Mouse (Mus musculus): ENCODE results near the gene Nsun7. TPM values are rescaled to one million over a fixed set of nuclear protein-coding genes. Genes with fewer than 3 reads are reported as not detected.
A peak's percentile ranks its signal among the peaks of the same experiment; 100 is the strongest.

Nsun7 gene
- polyA plus RNA-seq, 1 experiment from 2014 or later: 2.9 TPM

DNA sequence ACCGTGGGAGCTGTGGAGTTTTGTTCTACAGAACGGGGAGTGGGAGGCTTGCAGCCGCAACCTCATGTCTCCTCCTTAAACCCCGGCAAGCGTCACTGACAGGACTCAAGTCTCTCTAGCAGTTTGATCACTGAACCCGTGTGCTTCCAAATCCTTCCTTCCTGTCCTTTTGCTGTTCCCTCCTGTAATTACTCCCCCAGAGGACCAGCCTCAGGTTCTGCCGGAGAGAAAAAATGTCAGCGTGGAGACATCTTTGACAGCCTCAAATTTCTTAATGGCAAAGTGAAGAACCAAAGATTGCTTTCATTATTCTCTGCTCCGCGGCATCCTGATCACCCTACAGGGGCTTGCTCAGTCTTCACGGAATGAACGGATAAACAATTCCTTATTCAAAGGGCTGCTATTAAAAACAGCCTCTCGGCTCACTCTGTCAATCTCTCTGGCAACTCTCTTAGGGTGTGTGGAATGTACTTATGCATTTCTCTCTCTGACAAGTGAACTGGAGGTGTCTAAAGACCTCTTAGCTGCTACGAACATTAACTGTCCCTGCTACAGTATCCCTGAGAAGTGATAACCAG, 60.2 kb downstream of the Nsun7 start:
- Histone ChIP-seq H3K27me3 (ENCODE audit: control insufficient read depth, insufficient read depth, low read length) (no peaks in the 10 kb centered on the region), H3K4me2 (ENCODE audit: low read depth, low read length) (peak overlapping the region; percentile 12; the same call in 1 of the 2 replicates), H3K4me1 (ENCODE audit: control insufficient read depth, insufficient read depth, low read length) (peaks cover 10% of the 10 kb centered on the region; the same call in 1 of the 2 replicates), H3K36me3 (ENCODE audit: control insufficient read depth, insufficient read depth, low read length) (no peaks in the 10 kb centered on the region), H3K9me3 (ENCODE audit: control insufficient read depth, low read length) (no peaks in the 10 kb centered on the region), H3K9ac (replicated peaks; ENCODE audit: low read depth, low read length) (no peak overlapping the region; the same call in 1 of the 2 replicates), H3K27ac (ENCODE audit: low read depth, low read length) (peak overlapping the region; percentile 41; the same call in 1 of the 2 replicates), H3K4me3 (ENCODE audit: low read depth, low read length) (no peak overlapping the region)
- WGBS: 32% methylated on average over 14 of the region's 14 CpGs
- no peak for ATAC-seq (ENCODE audit: low read depth)

DNA sequence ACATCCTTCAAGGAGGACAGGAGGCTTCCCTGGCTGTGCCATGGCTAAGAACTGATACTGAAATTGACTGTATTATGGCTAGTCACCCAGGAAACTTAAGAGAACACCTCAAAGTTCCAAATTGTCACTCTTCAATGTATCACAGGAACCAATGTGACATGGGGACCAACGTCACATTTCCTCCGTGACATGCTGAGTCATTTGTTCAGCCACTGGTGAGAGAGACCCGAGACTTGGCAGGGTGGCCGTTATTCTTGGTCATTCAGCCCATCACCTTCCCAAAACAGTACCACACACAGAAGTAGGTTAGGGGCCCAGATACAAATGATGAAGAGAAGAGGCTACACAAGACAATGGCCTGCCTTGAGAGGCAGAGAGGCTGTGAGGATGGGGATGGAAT, 63.4 kb downstream of the Nsun7 start:
- Histone ChIP-seq H3K27me3 (ENCODE audit: control insufficient read depth, insufficient read depth, low read length) (no peaks in the 10 kb centered on the region), H3K4me3 (ENCODE audit: low read depth, low read length) (no peak overlapping the region), H3K4me2 (ENCODE audit: low read depth, low read length) (no peak overlapping the region), H3K4me1 (ENCODE audit: control insufficient read depth, insufficient read depth, low read length) (peaks cover 14% of the 10 kb centered on the region), H3K9me3 (ENCODE audit: control insufficient read depth, low read length) (no peaks in the 10 kb centered on the region), H3K9ac (replicated peaks; ENCODE audit: low read depth, low read length) (no peak overlapping the region), H3K27ac (ENCODE audit: low read depth, low read length) (no peak overlapping the region), H3K36me3 (ENCODE audit: control insufficient read depth, insufficient read depth, low read length) (no peaks in the 10 kb centered on the region)
- ATAC-seq (ENCODE audit: low read depth): no peak
- WGBS: 74% methylated on average over 4 of the region's 4 CpGs

DNA sequence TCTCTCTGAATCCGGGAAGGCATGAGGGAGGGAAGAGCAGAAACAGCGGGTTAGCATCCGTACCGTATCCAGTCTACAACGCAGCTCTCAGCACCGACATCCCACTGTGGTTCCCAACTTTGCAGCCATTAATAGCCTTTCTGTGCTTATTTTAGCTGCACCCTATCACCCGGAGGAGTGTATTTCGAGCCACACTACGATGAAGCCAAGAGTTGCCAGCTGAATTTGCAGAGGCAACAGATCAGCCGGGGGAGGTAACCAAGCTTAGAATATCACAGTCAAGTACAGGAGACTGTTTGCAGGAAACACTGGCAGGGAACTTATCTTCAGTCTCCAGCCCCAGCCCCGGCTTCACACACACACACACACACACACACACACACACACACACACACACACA, 63.9 kb downstream of the Nsun7 start:
- H3K27ac ChIP-seq (ENCODE audit: low read depth, low read length): no peak overlapping the region
- 86% methylated on average over 11 of the region's 11 CpGs for WGBS
- no peaks in the 10 kb centered on the region for H3K36me3 ChIP-seq (ENCODE audit: control insufficient read depth, insufficient read depth, low read length)
- no peak for ATAC-seq (ENCODE audit: low read depth)
- peaks cover 19% of the 10 kb centered on the region for H3K4me1 ChIP-seq (ENCODE audit: control insufficient read depth, insufficient read depth, low read length)
- H3K4me3 ChIP-seq (ENCODE audit: low read depth, low read length): no peak overlapping the region
- no peaks in the 10 kb centered on the region for H3K9me3 ChIP-seq (ENCODE audit: control insufficient read depth, low read length)
- H3K9ac ChIP-seq (replicated peaks; ENCODE audit: low read depth, low read length): no peak overlapping the region
- H3K27me3 ChIP-seq (ENCODE audit: control insufficient read depth, insufficient read depth, low read length): no peaks in the 10 kb centered on the region
- no peak overlapping the region for H3K4me2 ChIP-seq (ENCODE audit: low read depth, low read length)

DNA sequence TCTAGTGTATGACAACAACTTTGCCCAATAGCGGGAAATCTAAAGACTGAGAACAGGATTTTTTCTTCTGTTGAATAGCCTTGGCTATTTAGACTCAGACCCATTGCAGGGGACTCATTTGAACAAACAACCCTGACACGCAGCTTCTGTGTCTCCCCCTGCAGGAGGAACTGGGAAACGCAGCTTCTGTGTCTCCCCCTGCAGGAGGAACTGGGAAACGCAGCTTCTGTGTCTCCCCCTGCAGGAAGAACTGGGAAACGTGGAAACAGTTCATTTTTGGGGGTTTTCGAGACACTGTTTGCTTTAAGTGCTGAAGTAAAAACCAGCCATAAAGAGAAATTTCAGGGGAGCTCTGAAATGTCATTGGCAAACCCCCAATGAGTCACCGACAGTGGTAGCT, 66.7 kb downstream of the Nsun7 start:
- H3K36me3 ChIP-seq (ENCODE audit: control insufficient read depth, insufficient read depth, low read length): no peaks in the 10 kb centered on the region
- H3K27ac ChIP-seq (ENCODE audit: low read depth, low read length): no peak overlapping the region
- H3K9ac ChIP-seq (replicated peaks; ENCODE audit: low read depth, low read length): no peak overlapping the region
- no peak for ATAC-seq (ENCODE audit: low read depth)
- peaks cover 19% of the 10 kb centered on the region for H3K4me1 ChIP-seq (ENCODE audit: control insufficient read depth, insufficient read depth, low read length)
- no peaks in the 10 kb centered on the region for H3K9me3 ChIP-seq (ENCODE audit: control insufficient read depth, low read length)
- H3K27me3 ChIP-seq (ENCODE audit: control insufficient read depth, insufficient read depth, low read length): no peaks in the 10 kb centered on the region
- no peak overlapping the region for H3K4me3 ChIP-seq (ENCODE audit: low read depth, low read length)
- 77% methylated on average over 7 of the region's 7 CpGs for WGBS
- H3K4me2 ChIP-seq (ENCODE audit: low read depth, low read length): no peak overlapping the region

- Histone ChIP-seq H3K4me1 (ENCODE audit: control insufficient read depth, insufficient read depth, low read length) (peaks cover 19% of the 10 kb centered on the region), H3K9ac (replicated peaks; ENCODE audit: low read depth, low read length) (no peak overlapping the region; the same call in 1 of the 2 replicates), H3K27me3 (ENCODE audit: control insufficient read depth, insufficient read depth, low read length) (no peaks in the 10 kb centered on the region), H3K4me2 (ENCODE audit: low read depth, low read length) (peak overlapping the region; percentile 35; the same call in 1 of the 2 replicates), H3K36me3 (ENCODE audit: control insufficient read depth, insufficient read depth, low read length) (no peaks in the 10 kb centered on the region), H3K27ac (ENCODE audit: low read depth, low read length) (peak overlapping the region; percentile 81), H3K9me3 (ENCODE audit: control insufficient read depth, low read length) (no peaks in the 10 kb centered on the region), H3K4me3 (ENCODE audit: low read depth, low read length) (peak overlapping the region; percentile 2; the same call in 1 of the 2 replicates)
- WGBS: 15% methylated on average over 19 of the region's 19 CpGs
- ATAC-seq (ENCODE audit: low read depth): peak; percentile 83
Observed at GRCm38 (mm10) chr5:66327949-66328726, 68.4 kb downstream of the Nsun7 start.

DNA sequence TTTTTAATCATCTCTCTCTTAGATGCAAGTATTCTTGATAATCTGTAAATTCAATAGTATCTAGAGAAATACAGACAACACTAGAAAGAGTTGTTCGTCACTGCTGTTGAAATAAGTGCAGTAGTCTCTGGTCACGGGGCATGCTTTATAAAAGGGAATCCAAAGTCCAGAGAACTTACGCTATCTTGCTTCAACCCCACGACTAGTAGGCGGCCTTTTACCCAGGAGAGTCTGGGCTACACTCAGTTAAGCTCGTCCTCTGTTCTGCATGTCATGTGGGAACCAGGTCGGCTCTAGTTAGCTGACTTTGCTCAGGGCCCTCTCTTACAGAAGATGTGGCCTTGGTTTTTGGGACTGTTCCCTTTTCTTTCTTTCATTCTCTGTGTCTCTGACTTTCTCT, 69.1 kb downstream of the Nsun7 start:
- 72% methylated on average over 7 of the region's 7 CpGs for WGBS
- Histone ChIP-seq H3K9me3 (ENCODE audit: control insufficient read depth, low read length) (no peaks in the 10 kb centered on the region), H3K4me2 (ENCODE audit: low read depth, low read length) (no peak overlapping the region), H3K36me3 (ENCODE audit: control insufficient read depth, insufficient read depth, low read length) (no peaks in the 10 kb centered on the region), H3K27ac (ENCODE audit: low read depth, low read length) (no peak overlapping the region), H3K9ac (replicated peaks; ENCODE audit: low read depth, low read length) (no peak overlapping the region), H3K4me3 (ENCODE audit: low read depth, low read length) (no peak overlapping the region), H3K27me3 (ENCODE audit: control insufficient read depth, insufficient read depth, low read length) (no peaks in the 10 kb centered on the region), H3K4me1 (ENCODE audit: control insufficient read depth, insufficient read depth, low read length) (peaks cover 19% of the 10 kb centered on the region)
- no peak for ATAC-seq (ENCODE audit: low read depth)

DNA sequence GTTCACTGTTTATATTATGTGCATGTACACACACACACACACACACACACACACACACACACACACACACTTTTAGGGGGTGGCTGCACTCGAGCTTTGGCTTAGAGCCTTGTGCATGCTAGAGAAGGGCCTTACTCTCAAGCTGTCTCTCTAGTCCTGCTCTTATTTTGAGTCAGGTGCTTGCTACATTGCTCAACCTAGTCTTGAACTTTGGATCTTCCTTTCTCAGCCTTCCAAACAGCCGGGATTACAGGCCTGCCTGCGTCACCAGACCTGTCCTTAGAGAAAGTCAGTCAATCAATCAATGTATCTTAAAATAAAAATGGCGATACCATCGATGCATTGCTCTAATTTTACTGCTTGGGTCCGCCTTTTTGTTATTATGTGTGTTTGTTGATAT, 71.1 kb downstream of the Nsun7 start:
- H3K9me3 ChIP-seq (ENCODE audit: control insufficient read depth, low read length): no peaks in the 10 kb centered on the region
- no peak overlapping the region for H3K4me2 ChIP-seq (ENCODE audit: low read depth, low read length)
- H3K27me3 ChIP-seq (ENCODE audit: control insufficient read depth, insufficient read depth, low read length): no peaks in the 10 kb centered on the region
- no peak overlapping the region for H3K27ac ChIP-seq (ENCODE audit: low read depth, low read length)
- WGBS: 98% methylated on average over 6 of the region's 6 CpGs
- H3K9ac ChIP-seq (replicated peaks; ENCODE audit: low read depth, low read length): no peak overlapping the region
- peaks cover 19% of the 10 kb centered on the region for H3K4me1 ChIP-seq (ENCODE audit: control insufficient read depth, insufficient read depth, low read length)
- ATAC-seq (ENCODE audit: low read depth): no peak
- H3K36me3 ChIP-seq (ENCODE audit: control insufficient read depth, insufficient read depth, low read length): no peaks in the 10 kb centered on the region
- no peak overlapping the region for H3K4me3 ChIP-seq (ENCODE audit: low read depth, low read length)

- Histone ChIP-seq H3K9ac (replicated peaks; ENCODE audit: low read depth, low read length) (peak overlapping the region; percentile 72), H3K4me1 (ENCODE audit: control insufficient read depth, insufficient read depth, low read length) (peaks cover 29% of the 10 kb centered on the region), H3K27me3 (ENCODE audit: control insufficient read depth, insufficient read depth, low read length) (no peaks in the 10 kb centered on the region), H3K9me3 (ENCODE audit: control insufficient read depth, low read length) (no peaks in the 10 kb centered on the region), H3K27ac (ENCODE audit: low read depth, low read length) (peak overlapping the region; percentile 79), H3K4me3 (ENCODE audit: low read depth, low read length) (peak overlapping the region; percentile 54), H3K4me2 (ENCODE audit: low read depth, low read length) (peak overlapping the region; percentile 94), H3K36me3 (ENCODE audit: control insufficient read depth, insufficient read depth, low read length) (no peaks in the 10 kb centered on the region)
- ATAC-seq (ENCODE audit: low read depth): peak; percentile 81
- 3% methylated on average over 38 of the region's 38 CpGs for WGBS
Observed at GRCm38 (mm10) chr5:66337025-66337968, 77.6 kb downstream of the Nsun7 start.
